Mouse (Mus musculus): Measurements from ENCODE around the gene Rps15. TPM values are rescaled to one million over a fixed set of nuclear protein-coding genes. Genes with fewer than 3 reads are reported as not detected.

Gene Rps15
- polyA plus RNA-seq, 1 experiment from 2014 or later: 544 TPM

DNA sequence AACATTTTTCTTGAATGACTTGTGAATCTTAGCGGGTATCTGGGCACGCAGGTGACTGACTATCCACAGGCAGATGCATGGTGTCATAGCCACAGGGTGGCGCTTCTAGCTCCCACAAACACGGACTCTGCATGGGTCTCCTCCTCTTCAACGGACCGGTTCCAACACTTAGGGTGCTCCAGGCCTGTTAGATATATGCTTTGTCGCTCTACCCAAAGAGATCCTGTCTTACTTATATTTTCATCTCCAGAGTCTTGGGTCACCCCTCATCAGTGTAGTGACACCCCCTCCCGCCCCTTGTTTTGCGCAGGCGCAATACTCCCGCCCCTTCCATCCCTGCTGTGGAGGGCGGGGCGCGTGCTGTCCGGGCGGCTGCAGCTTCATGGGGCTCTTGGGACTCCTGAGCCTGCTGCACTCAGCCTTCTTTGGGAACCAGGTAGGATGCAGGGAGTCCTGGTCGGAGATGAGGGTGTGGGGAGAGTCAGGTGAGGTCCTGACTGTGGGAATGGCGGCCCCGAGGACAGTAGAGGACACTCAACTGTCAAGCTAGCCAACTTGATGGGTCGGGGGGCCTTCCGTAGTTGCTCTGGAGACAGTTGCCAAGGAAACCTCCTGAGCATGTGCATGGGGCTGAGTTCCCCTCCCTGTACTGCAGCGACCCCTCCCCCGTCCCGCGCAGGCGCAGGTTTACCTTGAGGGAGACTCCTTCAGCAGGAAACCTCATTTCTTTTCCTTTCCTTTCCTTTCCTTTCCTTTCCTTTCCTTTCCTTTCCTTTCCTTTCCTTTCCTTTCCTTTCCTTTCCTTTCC lies 3.6 kb downstream of the Rps15 start, which contains the start of gene Apc2:
Gene Apc2, plus strand, starts transcription at position 360 of the 808 bp plus-strand sequence.
- Histone ChIP-seq H3K27me3 (replicated peaks) (no peaks in the 10 kb centered on the region), H3K36me3 (peaks cover 15% of the 10 kb centered on the region), H3K27ac (replicated peaks) (peak within 1 kb of the TSS; percentile 93), H3K4me2 (peak within 1 kb of the TSS; percentile 85), H3K4me3 (replicated peaks) (peak within 1 kb of the TSS; percentile 47), H3K9ac (replicated peaks) (peak within 1 kb of the TSS; percentile 58), H3K4me1 (peaks cover 79% of the 10 kb centered on the region), H3K9me3 (replicated peaks) (no peaks in the 10 kb centered on the region)
- WGBS: under 1% methylated on average over 26 of the region's 26 CpGs
- peak; percentile 71 for ATAC-seq (ENCODE audit: low FRiP score)

GRCm38 (mm10) chr10:80296824-80297223 lies 4.6 kb downstream of the Rps15 start:
- Histone ChIP-seq H3K9me3 (replicated peaks) (no peaks in the 10 kb centered on the region), H3K36me3 (peaks cover 15% of the 10 kb centered on the region), H3K27ac (replicated peaks) (peak overlapping the region; percentile 95), H3K27me3 (replicated peaks) (no peaks in the 10 kb centered on the region), H3K4me1 (peaks cover 86% of the 10 kb centered on the region), H3K4me2 (peak overlapping the region; percentile 85), H3K9ac (replicated peaks) (peak overlapping the region; percentile 58), H3K4me3 (replicated peaks) (peak overlapping the region; percentile 47)
- no peak for ATAC-seq (ENCODE audit: low FRiP score)
- WGBS: 74% methylated on average over 5 of the region's 5 CpGs

- peak overlapping the region; percentile 58 for H3K9ac ChIP-seq (replicated peaks)
- peaks cover 90% of the 10 kb centered on the region for H3K4me1 ChIP-seq
- H3K27me3 ChIP-seq (replicated peaks): no peaks in the 10 kb centered on the region
- no peaks in the 10 kb centered on the region for H3K9me3 ChIP-seq (replicated peaks)
- WGBS: 69% methylated on average over 8 of the region's 8 CpGs
- H3K27ac ChIP-seq (replicated peaks): peak overlapping the region; percentile 95
- H3K4me2 ChIP-seq: peak overlapping the region; percentile 85
- H3K4me3 ChIP-seq (replicated peaks): no peak overlapping the region
- peaks cover 20% of the 10 kb centered on the region for H3K36me3 ChIP-seq
- no peak for ATAC-seq (ENCODE audit: low FRiP score)
Measured at GRCm38 (mm10) chr10:80297526-80298133, 5.4 kb downstream of the Rps15 start.

GRCm38 (mm10) chr10:80298571-80299281 lies 6.5 kb downstream of the Rps15 start:
- no peaks in the 10 kb centered on the region for H3K27me3 ChIP-seq (replicated peaks)
- peak overlapping the region; percentile 74 for H3K9ac ChIP-seq (replicated peaks)
- H3K4me3 ChIP-seq (replicated peaks): peak overlapping the region; percentile 52
- peak; percentile 71 for ATAC-seq (ENCODE audit: low FRiP score)
- H3K4me2 ChIP-seq: peak overlapping the region; percentile 85
- peak overlapping the region; percentile 95 for H3K27ac ChIP-seq (replicated peaks)
- 3% methylated on average over 26 of the region's 26 CpGs for WGBS
- H3K9me3 ChIP-seq (replicated peaks): no peaks in the 10 kb centered on the region
- H3K36me3 ChIP-seq: peaks cover 22% of the 10 kb centered on the region
- H3K4me1 ChIP-seq: peaks cover 91% of the 10 kb centered on the region

DNA sequence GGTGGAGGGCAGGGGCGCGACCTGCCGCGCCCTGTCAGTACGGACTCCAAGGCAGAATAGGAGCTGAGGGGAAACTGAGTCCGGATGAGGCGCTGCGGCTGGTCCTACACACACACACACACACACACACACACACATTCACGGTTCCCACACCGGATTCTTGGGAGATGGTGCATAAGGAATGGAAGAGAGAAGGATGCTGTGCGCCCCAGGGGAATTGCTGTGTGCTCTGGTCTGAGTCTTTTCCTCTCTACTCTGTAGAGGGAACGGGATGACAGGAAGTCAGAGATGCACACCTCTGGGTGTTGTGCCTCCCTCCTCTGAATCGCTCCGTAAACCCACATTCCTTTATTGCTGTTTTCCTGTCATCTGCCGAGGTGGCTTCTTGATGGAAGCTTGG lies 7.0 kb downstream of the Rps15 start:
- 5% methylated on average over 15 of the region's 15 CpGs for WGBS
- Histone ChIP-seq H3K9ac (replicated peaks) (peak overlapping the region; percentile 74), H3K27ac (replicated peaks) (peak overlapping the region; percentile 95), H3K36me3 (peaks cover 17% of the 10 kb centered on the region), H3K27me3 (replicated peaks) (no peaks in the 10 kb centered on the region), H3K4me3 (replicated peaks) (peak overlapping the region; percentile 52), H3K4me2 (peak overlapping the region; percentile 85), H3K9me3 (replicated peaks) (no peaks in the 10 kb centered on the region), H3K4me1 (peaks cover 91% of the 10 kb centered on the region)
- peak; percentile 3; the same call in 1 of the 2 replicates for ATAC-seq (ENCODE audit: low FRiP score)

GRCm38 (mm10) chr10:80299824-80300223 lies 7.6 kb downstream of the Rps15 start:
- Histone ChIP-seq H3K27ac (replicated peaks) (peak overlapping the region; percentile 95), H3K27me3 (replicated peaks) (no peaks in the 10 kb centered on the region), H3K4me1 (peaks cover 91% of the 10 kb centered on the region), H3K36me3 (peaks cover 14% of the 10 kb centered on the region), H3K9me3 (replicated peaks) (no peaks in the 10 kb centered on the region), H3K4me3 (replicated peaks) (peak overlapping the region; percentile 52), H3K4me2 (peak overlapping the region; percentile 85), H3K9ac (replicated peaks) (peak overlapping the region; percentile 74)
- 25% methylated on average over 10 of the region's 10 CpGs for WGBS
- ATAC-seq (ENCODE audit: low FRiP score): no peak

DNA sequence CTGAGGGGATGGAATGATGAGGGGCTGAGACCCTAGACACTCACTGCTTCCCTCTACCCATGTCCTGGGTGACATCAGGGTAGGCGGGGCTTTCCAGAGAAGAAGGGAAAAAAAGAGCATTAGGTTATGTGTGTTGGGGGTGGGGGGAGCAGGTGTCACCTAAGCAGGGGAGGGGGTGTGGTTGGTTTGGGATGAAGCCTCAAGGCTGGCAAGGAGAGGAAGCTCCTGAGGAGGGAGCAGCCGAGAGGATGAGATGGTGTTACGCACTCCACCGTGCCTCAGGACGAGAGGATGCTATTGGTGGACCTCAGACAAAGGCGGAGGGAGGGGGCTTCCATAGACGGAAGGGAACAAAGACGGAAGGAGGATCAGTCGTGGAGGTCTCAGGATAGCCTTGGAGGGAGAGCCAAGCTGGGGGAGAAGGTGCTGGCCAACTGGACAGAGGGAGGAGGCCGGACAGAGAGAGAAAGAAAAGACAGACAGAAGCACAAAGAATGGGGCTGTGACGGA lies 8.5 kb downstream of the Rps15 start:
- ATAC-seq (ENCODE audit: low FRiP score): peak; percentile 77
- H3K9ac ChIP-seq (replicated peaks): peak overlapping the region; percentile 74
- H3K36me3 ChIP-seq: peaks cover 21% of the 10 kb centered on the region
- H3K4me1 ChIP-seq: peaks cover 91% of the 10 kb centered on the region
- WGBS: 7% methylated on average over 11 of the region's 11 CpGs
- H3K9me3 ChIP-seq (replicated peaks): no peaks in the 10 kb centered on the region
- no peaks in the 10 kb centered on the region for H3K27me3 ChIP-seq (replicated peaks)
- peak overlapping the region; percentile 95 for H3K27ac ChIP-seq (replicated peaks)
- peak overlapping the region; percentile 85 for H3K4me2 ChIP-seq
- H3K4me3 ChIP-seq (replicated peaks): peak overlapping the region; percentile 52

DNA sequence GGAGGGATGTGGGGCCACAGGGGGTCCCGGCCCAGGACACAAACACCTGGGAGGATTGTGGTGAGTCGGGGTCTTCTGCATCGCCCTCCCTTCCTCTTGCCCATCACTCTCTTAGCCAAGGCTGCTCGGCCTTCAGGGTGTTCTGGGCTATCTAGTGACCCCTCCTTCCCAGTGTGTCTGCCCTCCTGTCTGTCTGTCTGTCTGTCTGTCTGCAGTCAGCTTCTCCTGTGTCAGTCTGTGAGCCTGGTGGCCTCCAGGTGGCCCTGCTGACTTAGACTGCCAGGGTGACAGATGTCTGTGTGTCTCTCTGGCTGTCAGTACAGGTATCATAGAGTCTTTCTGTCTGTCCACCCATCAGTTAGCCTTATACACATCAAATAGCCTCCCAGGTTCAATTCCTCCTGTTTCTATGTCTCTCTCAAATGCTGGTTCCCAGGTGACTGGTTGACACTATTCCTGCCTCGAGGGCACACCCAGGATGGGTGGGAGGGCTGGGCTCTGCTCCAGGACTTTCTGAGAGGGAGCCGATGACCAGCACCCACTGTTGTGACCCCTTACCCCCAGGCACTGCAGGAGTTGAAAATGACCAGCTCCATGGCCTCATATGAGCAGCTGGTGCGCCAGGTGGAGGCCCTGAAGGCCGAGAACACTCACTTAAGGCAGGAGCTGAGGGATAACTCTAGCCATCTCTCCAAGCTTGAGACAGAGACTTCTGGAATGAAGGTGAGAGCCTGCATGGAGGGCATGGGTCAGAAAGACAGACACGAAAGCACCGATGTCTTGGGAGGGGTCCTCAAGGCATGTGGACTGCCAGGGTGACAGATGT lies 9.2 kb downstream of the Rps15 start:
- no peaks in the 10 kb centered on the region for H3K9me3 ChIP-seq (replicated peaks)
- peak overlapping the region; percentile 74 for H3K9ac ChIP-seq (replicated peaks)
- peaks cover 84% of the 10 kb centered on the region for H3K4me1 ChIP-seq
- WGBS: 46% methylated on average over 10 of the region's 10 CpGs
- peak overlapping the region; percentile 52 for H3K4me3 ChIP-seq (replicated peaks)
- H3K4me2 ChIP-seq: peak overlapping the region; percentile 85
- no peaks in the 10 kb centered on the region for H3K27me3 ChIP-seq (replicated peaks)
- H3K27ac ChIP-seq (replicated peaks): peak overlapping the region; percentile 95
- H3K36me3 ChIP-seq: peaks cover 28% of the 10 kb centered on the region
- no peak; the same call in 1 of the 2 replicates for ATAC-seq (ENCODE audit: low FRiP score)

- H3K4me1 ChIP-seq: peaks cover 79% of the 10 kb centered on the region
Measured at GRCm38 (mm10) chr10:80302082-80302355, 9.8 kb downstream of the Rps15 start.

DNA sequence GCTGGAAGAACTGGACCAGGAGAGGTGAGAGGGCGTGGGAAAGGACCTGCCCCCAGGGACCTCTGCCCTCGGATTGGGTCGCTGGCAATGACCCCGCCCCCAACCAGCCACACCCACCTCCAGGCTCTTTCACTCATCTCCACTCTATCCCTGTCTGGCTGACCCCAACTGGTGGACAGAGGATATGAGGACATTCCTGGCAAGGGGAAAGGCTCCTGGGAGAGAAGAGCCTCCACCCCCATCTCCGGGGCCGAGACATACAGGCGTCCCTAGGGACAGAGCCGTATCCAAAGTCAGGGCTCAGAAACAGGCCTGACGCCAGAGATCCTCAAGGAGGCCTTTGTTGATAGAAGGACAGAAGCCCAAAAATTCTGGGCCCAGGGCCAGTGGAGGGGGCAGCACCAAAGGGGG lies 10.2 kb downstream of the Rps15 start:
- Histone ChIP-seq H3K27ac (replicated peaks) (peak overlapping the region; percentile 95), H3K4me3 (replicated peaks) (peak overlapping the region; percentile 52), H3K9ac (replicated peaks) (peak overlapping the region; percentile 74), H3K27me3 (replicated peaks) (no peaks in the 10 kb centered on the region), H3K9me3 (replicated peaks) (no peaks in the 10 kb centered on the region), H3K4me2 (peak overlapping the region; percentile 85), H3K4me1 (peaks cover 74% of the 10 kb centered on the region), H3K36me3 (peaks cover 38% of the 10 kb centered on the region)
- 0 out of 2 replicates have a peak, but pooled peaks have one; percentile 4 for ATAC-seq (ENCODE audit: low FRiP score)
- WGBS: 9% methylated on average over 9 of the region's 9 CpGs

More at GRCm38 (mm10) chr10:80302082-80302355, 9.8 kb downstream of the Rps15 start:
- Histone ChIP-seq H3K4me3 (replicated peaks) (peak overlapping the region; percentile 52), H3K36me3 (peaks cover 33% of the 10 kb centered on the region), H3K9ac (replicated peaks) (peak overlapping the region; percentile 74), H3K4me2 (peak overlapping the region; percentile 85), H3K27me3 (replicated peaks) (no peaks in the 10 kb centered on the region), H3K9me3 (replicated peaks) (no peaks in the 10 kb centered on the region), H3K27ac (replicated peaks) (peak overlapping the region; percentile 95)
- no peak for ATAC-seq (ENCODE audit: low FRiP score)
- 34% methylated on average over 5 of the region's 5 CpGs for WGBS
